In genomic region chr2:103603869-103604268, GRCm38 (mm10) we compare ENCODE assay signal across 27 mouse cellular contexts. TPM values are rescaled to one million over a fixed set of nuclear protein-coding genes. Genes with fewer than 3 reads are reported as not detected.
DNase-seq lines count a peak whose midpoint lies in the region; ATAC-seq lines count a peak whose summit lies in the region.
"Had no signal": no experiment of that assay in that cellular context is flagged by ENCODE, and none has a peak within 500 bp of the region (broad histone marks: within the 10 kb centered on the region; RNA-seq: fewer than 3 reads in every experiment).

No protein-coding gene starts in this region.

- peaks cover 85% of the 10 kb centered on the region for H3K4me1 ChIP-seq in heart, embryonic 10.5 days
- peaks cover 75% of the 10 kb centered on the region for H3K4me1 ChIP-seq in heart, embryonic 15.5 days (replicated peaks)
- H3K4me1 ChIP-seq in liver, embryonic 11.5 days (replicated peaks; ENCODE audit: control insufficient read depth, insufficient read depth, low read length): peaks cover 29% of the 10 kb centered on the region
- H3K4me1 ChIP-seq in liver, embryonic 15.5 days (replicated peaks): peaks cover 45% of the 10 kb centered on the region

- H3K9me3 ChIP-seq in heart, embryonic 10.5 days: no peaks in the 10 kb centered on the region
- no peaks in the 10 kb centered on the region for H3K9me3 ChIP-seq in heart, embryonic 15.5 days (replicated peaks)
- no peaks in the 10 kb centered on the region for H3K9me3 ChIP-seq in liver, embryonic 11.5 days (ENCODE audit: control insufficient read depth, low read length)
- H3K9me3 ChIP-seq in liver, embryonic 15.5 days (replicated peaks): no peaks in the 10 kb centered on the region
- H3K9me3 ChIP-seq: forebrain, embryonic 13.5 days; hindbrain, embryonic 13.5 days; midbrain, embryonic 10.5 days; midbrain, embryonic 15.5 days; neural tube, embryonic 15.5 days; stomach, embryonic 15.5 days had no signal

- H3K27ac ChIP-seq in heart, embryonic 10.5 days: peak overlapping the region; percentile 83
- H3K27ac ChIP-seq in heart, embryonic 15.5 days: peak overlapping the region; percentile 83
- H3K27ac ChIP-seq in liver, embryonic 11.5 days (ENCODE audit: low read depth, low read length): no peak overlapping the region
- H3K27ac ChIP-seq in liver, embryonic 15.5 days (replicated peaks): no peak overlapping the region
- H3K27ac ChIP-seq: forebrain, embryonic 13.5 days; hindbrain, embryonic 13.5 days; kidney, postnatal 0 days; midbrain, embryonic 15.5 days; neural tube, embryonic 15.5 days; stomach, embryonic 15.5 days had no signal

- DNase-seq in heart, embryonic 10.5 days (ENCODE audit: low spot score): peak; percentile 91
- DNase-seq in heart, adult 9 months (ENCODE audit: low spot score in 2 of 2): no peak
- DNase-seq in heart, postnatal 14 days: no peak
- no peak for DNase-seq in liver, embryonic 11.5 days (ENCODE audit: low spot score)
- no peak for DNase-seq in urinary bladder, postnatal 14 days (ENCODE audit: low spot score)
- DNase-seq in layer of hippocampus, postnatal 14 days (ENCODE audit: low spot score in 2 of 2): no peak
- DNase-seq: adrenal gland, postnatal 25 days; cerebellum, adult 18-20 months; cerebellum, postnatal 14 days; gastrocnemius, postnatal 10 days; kidney, adult 8-10 months; kidney, postnatal 4 days; layer of hippocampus, postnatal 36 days; left cerebral cortex, postnatal 4 days; lung, embryonic 14.5 days; lung, postnatal 14 days; right cerebral cortex, postnatal 25 days had no signal

- H3K4me3 ChIP-seq in heart, embryonic 10.5 days: peak overlapping the region; percentile 37
- H3K4me3 ChIP-seq in heart, embryonic 15.5 days: 0 out of 2 replicates have a peak overlapping the region, but pooled peaks have one; percentile 5
- H3K4me3 ChIP-seq in liver, embryonic 11.5 days (ENCODE audit: low read depth, low read length): no peak overlapping the region
- no peak overlapping the region for H3K4me3 ChIP-seq in liver, embryonic 15.5 days (replicated peaks)
- H3K4me3 ChIP-seq: forebrain, embryonic 13.5 days; hindbrain, embryonic 13.5 days; midbrain, embryonic 10.5 days; midbrain, embryonic 15.5 days; neural tube, embryonic 15.5 days; stomach, embryonic 15.5 days had no signal

- H3K27me3 ChIP-seq in heart, embryonic 10.5 days (ENCODE audit: insufficient read depth, poor library complexity, severe bottlenecking): no peaks in the 10 kb centered on the region
- H3K27me3 ChIP-seq in heart, embryonic 15.5 days: no peaks in the 10 kb centered on the region
- H3K27me3 ChIP-seq in liver, embryonic 11.5 days (replicated peaks; ENCODE audit: control insufficient read depth, insufficient read depth, low read length): no peaks in the 10 kb centered on the region
- H3K27me3 ChIP-seq in liver, embryonic 15.5 days: no peaks in the 10 kb centered on the region
- H3K27me3 ChIP-seq: forebrain, embryonic 13.5 days; hindbrain, embryonic 13.5 days; midbrain, embryonic 15.5 days; neural tube, embryonic 15.5 days; stomach, embryonic 15.5 days had no signal

- peak; percentile 55; the same call in 1 of the 2 replicates for ATAC-seq in heart, embryonic 15.5 days (replicated peaks; ENCODE audit: insufficient number of reproducible peaks, insufficient read depth, low FRiP score, low read depth)
- ATAC-seq in liver, embryonic 11.5 days (replicated peaks; ENCODE audit: low FRiP score): peak; percentile 89
- ATAC-seq in liver, embryonic 15.5 days (ENCODE audit: insufficient read depth): peak; percentile 69; the same call in 1 of the 2 replicates
- ATAC-seq: forebrain, embryonic 13.5 days; intestine, embryonic 16.5 days; midbrain, embryonic 15.5 days had no signal

- peaks cover 3% of the 10 kb centered on the region; the same call in 1 of the 2 replicates for H3K36me3 ChIP-seq in heart, embryonic 10.5 days
- H3K36me3 ChIP-seq in heart, embryonic 15.5 days: no peaks in the 10 kb centered on the region
- no peaks in the 10 kb centered on the region for H3K36me3 ChIP-seq in liver, embryonic 11.5 days (ENCODE audit: control insufficient read depth, insufficient read depth, low read length)
- no peaks in the 10 kb centered on the region for H3K36me3 ChIP-seq in liver, embryonic 15.5 days (replicated peaks)
- H3K36me3 ChIP-seq: hindbrain, embryonic 13.5 days; midbrain, embryonic 10.5 days; midbrain, embryonic 15.5 days; neural tube, embryonic 15.5 days; stomach, embryonic 15.5 days had no signal

- WGBS in heart, embryonic 10.5 days: 3% methylated on average over 1 of the region's 1 CpGs
- 21% methylated on average over 1 of the region's 1 CpGs for WGBS in heart, embryonic 15.5 days
- 3% methylated on average over 1 of the region's 1 CpGs for WGBS in liver, embryonic 11.5 days
- 9% methylated on average over 1 of the region's 1 CpGs for WGBS in liver, embryonic 15.5 days (ENCODE audit: insufficient replicate concordance)

- H3K4me2 ChIP-seq in heart, embryonic 15.5 days: peak overlapping the region; percentile 44
- no peak overlapping the region for H3K4me2 ChIP-seq in liver, embryonic 11.5 days
- no peak overlapping the region for H3K4me2 ChIP-seq in liver, embryonic 15.5 days
- H3K4me2 ChIP-seq: forebrain, embryonic 13.5 days; hindbrain, embryonic 13.5 days; lung, embryonic 14.5 days; midbrain, embryonic 15.5 days; neural tube, embryonic 15.5 days; stomach, embryonic 15.5 days had no signal

- intact Hi-C loops in heart, postnatal 14 days (cut with DNase I): no loop called here

- no peak overlapping the region for H3K9ac ChIP-seq in heart, embryonic 15.5 days
- no peak overlapping the region for H3K9ac ChIP-seq in liver, embryonic 11.5 days (ENCODE audit: low read depth, low read length)
- no peak overlapping the region for H3K9ac ChIP-seq in liver, embryonic 15.5 days
- H3K9ac ChIP-seq: forebrain, embryonic 13.5 days; hindbrain, embryonic 13.5 days; lung, embryonic 14.5 days; midbrain, embryonic 15.5 days; neural tube, embryonic 15.5 days; stomach, embryonic 15.5 days had no signal

RNA-seq across cellular contexts. Expression of gene Abtb2, which starts 37.8 kb away (rescaled TPM):
- polyA plus RNA-seq in heart, embryonic 10.5 days (2016; fragmentation: Nextera tagmentation; extraction: Ambion mirVana): 19.0 and 33.2 TPM in 2 replicates
- polyA plus RNA-seq in heart, embryonic 15.5 days (2015; fragmentation: Nextera tagmentation; extraction: Ambion mirVana): 20.2 and 21.4 TPM in 2 replicates
- 10 to 100 TPM; 18.1 to 21.6 TPM for total RNA-seq in heart, postnatal 14 days (2021)
- polyA plus RNA-seq in liver, embryonic 11.5 days (2014; fragmentation: Nextera tagmentation; extraction: Ambion mirVana): 4.6 and 5.4 TPM in 2 replicates
- polyA plus RNA-seq in liver, embryonic 15.5 days (2015; fragmentation: Nextera tagmentation; extraction: Ambion mirVana): 2.9 and 3.4 TPM in 2 replicates
- 10 to 100 TPM; 16.3 to 18.5 TPM for total RNA-seq in layer of hippocampus, postnatal 14 days (2021)

Comparison
In these comparisons a context has a peak if more than half of its experiments do, and no peak if none do; other contexts are left out.
1. H3K27ac ChIP-seq: peak in heart, embryonic 10.5 days (single experiment) and heart, embryonic 15.5 days (single experiment); none in liver, embryonic 11.5 days (single experiment) and liver, embryonic 15.5 days (single experiment).
2. H3K4me3 ChIP-seq: peak in heart, embryonic 10.5 days (single experiment) and heart, embryonic 15.5 days (single experiment); none in liver, embryonic 11.5 days (single experiment) and liver, embryonic 15.5 days (single experiment).
3. Peak in every context shown above with its lines, with median percentiles within 50 percentile points of each other: ATAC-seq.